Mouse (Mus musculus) ES-E14 (cell line): Measurements from ENCODE around the gene Cldn5. TPM values are rescaled to one million over a fixed set of nuclear protein-coding genes. Genes with fewer than 3 reads are reported as not detected.

ENCODE experiments used
- DNase-seq: peaks from one replicate; pipeline ENCODE4 v3.0.0-alpha.2; 2013; ENCODE audit warnings: low read depth, low spot score
- H3K27ac ChIP-seq: 2 replicates; pipeline ENCODE4 v1.5.1; 2012; ENCODE audit warnings: low read depth, mild to moderate bottlenecking, low read length, moderate library complexity, mixed read lengths; ENCODE audit not compliant: poor library complexity, insufficient read depth, severe bottlenecking
- H3K36me3 ChIP-seq: 2 replicates; pipeline ENCODE4 v1.6.1; 2012; ENCODE audit warnings: mild to moderate bottlenecking, low read length, moderate library complexity, mixed read lengths; ENCODE audit not compliant: control insufficient read depth, poor library complexity, insufficient read depth, severe bottlenecking
- H3K4me1 ChIP-seq, 2 experiments: fragments of 150-350 bp in 1 of 2; sonication (generic) in 1 of 2; 2 replicates each; pipeline ENCODE4 v1.6.1; 2012; ENCODE audit warnings: low read length in 2 of 2, mild to moderate bottlenecking in 1 of 2, mixed read lengths in 1 of 2; ENCODE audit not compliant: control insufficient read depth in 2 of 2, insufficient read depth in 2 of 2, poor library complexity in 1 of 2
- H3K4me3 ChIP-seq, 2 experiments: fragments of 150-350 bp in 1 of 2; sonication (generic) in 1 of 2; 2 replicates each; pipeline ENCODE4 v1.5.1; 2012; ENCODE audit warnings: low read length in 2 of 2, low read depth in 1 of 2, mild to moderate bottlenecking in 1 of 2, mixed read lengths in 1 of 2; ENCODE audit not compliant: insufficient read depth in 1 of 2, poor library complexity in 1 of 2, severe bottlenecking in 1 of 2
- H3K9ac ChIP-seq: 2 replicates; pipeline ENCODE4 v1.6.1; 2012; ENCODE audit warnings: low read depth, mild to moderate bottlenecking, low read length, mixed read lengths; ENCODE audit not compliant: poor library complexity, insufficient read depth, severe bottlenecking
- H3K9me3 ChIP-seq: fragments of 150-350 bp; sonication (generic); 2 replicates; pipeline ENCODE4 v1.6.1; 2012; ENCODE audit warnings: low read depth, mild to moderate bottlenecking, low read length; ENCODE audit not compliant: control insufficient read depth, insufficient read depth
- CHD2 ChIP-seq: IDR thresholded peaks from 2 replicates; pipeline ENCODE4 v1.6.1; 2014; ENCODE audit warnings: mild to moderate bottlenecking, low read depth, low read length, inconsistent platforms
- HCFC1 ChIP-seq: IDR thresholded peaks from 2 replicates; pipeline ENCODE4 v1.6.1; 2012; ENCODE audit warnings: low read length, inconsistent platforms, borderline replicate concordance; ENCODE audit not compliant: insufficient read depth
- MAFK ChIP-seq: IDR thresholded peaks from 2 replicates; pipeline ENCODE4 v1.6.1; 2014; ENCODE audit warnings: mild to moderate bottlenecking, low read depth, low read length, inconsistent platforms; ENCODE audit not compliant: insufficient read depth
- ZC3H11A ChIP-seq: IDR thresholded peaks from 2 replicates; pipeline ENCODE4 v1.6.1; 2012; ENCODE audit warnings: low read depth, mild to moderate bottlenecking, inconsistent platforms, low read length, borderline replicate concordance
- ZNF384 ChIP-seq: IDR thresholded peaks from 2 replicates; pipeline ENCODE4 v1.6.1; 2012; ENCODE audit warnings: low read depth, low read length, inconsistent platforms
- in situ Hi-C, 2 experiments: fragments of 600-800 bp; cut with MboI; formaldehyde crosslinking; loops; one replicate each; pipeline ENCODE4 v1.15.1; 2025; ENCODE audit warnings: low sequenced_read_pairs in 2 of 2, inconsistent platforms in 1 of 2; ENCODE audit not compliant: unreplicated experiment in 2 of 2
- total RNA-seq: library from RNA; depleted of rRNA; stranded (reverse); fragments of 300-350 nt; gene quantifications from 2 replicates; pipeline ENCODE4 v1.2.3, GENCODE M21; 2012

Cldn5 gene
- total RNA-seq, 1 experiment: 2.5 TPM

GRCm38 (mm10) chr16:18788627-18789406 lies 12.2 kb downstream of the Cldn5 start:
- Histone ChIP-seq H3K4me1 (peaks cover 0 to 10% of the 10 kb centered on the region in 2 experiments; a peak in 1 of 4 replicates), H3K9me3 (no peaks in the 10 kb centered on the region), H3K4me3 (no peak overlapping the region), H3K9ac (no peak overlapping the region), H3K27ac (no peak overlapping the region), H3K36me3 (peaks cover 46% of the 10 kb centered on the region)
- TF ChIP-seq CHD2 (no peak), HCFC1 (no peak), MAFK (no peak), ZNF384 (no peak), ZC3H11A (no peak)
- in situ Hi-C loops: no loop called here
- no peak for DNase-seq

- in situ Hi-C loops: loop anchor here (10.0 kb wide), 1 partner anchor 101 kb away; no protein-coding TSS in a partner anchor
- H3K9me3 ChIP-seq: no peaks in the 10 kb centered on the region
- H3K27ac ChIP-seq: no peak overlapping the region
- peaks cover 57% of the 10 kb centered on the region for H3K36me3 ChIP-seq
- no peak for DNase-seq
- H3K4me3 ChIP-seq: no peak overlapping the region
- no peaks in the 10 kb centered on the region for H3K4me1 ChIP-seq
- no peak overlapping the region for H3K9ac ChIP-seq
- TF ChIP-seq HCFC1 (no peak), CHD2 (no peak), ZC3H11A (no peak), ZNF384 (no peak), MAFK (no peak)
These were observed 18.7 kb downstream of the Cldn5 start for GRCm38 (mm10) chr16:18795223-18795899.

- DNase-seq: no peak
- TF ChIP-seq CHD2 (no peak), HCFC1 (no peak), MAFK (no peak), ZNF384 (no peak), ZC3H11A (no peak)
- no peak overlapping the region for H3K4me3 ChIP-seq
- no peaks in the 10 kb centered on the region for H3K9me3 ChIP-seq
- H3K4me1 ChIP-seq: no peaks in the 10 kb centered on the region
- peaks cover 60% of the 10 kb centered on the region for H3K36me3 ChIP-seq
- in situ Hi-C loops: loop anchor here (10.0 kb wide), 1 partner anchor 102 kb away; no protein-coding TSS in a partner anchor
- no peak overlapping the region for H3K27ac ChIP-seq
- H3K9ac ChIP-seq: no peak overlapping the region
These were observed 20.0 kb downstream of the Cldn5 start for GRCm38 (mm10) chr16:18796645-18797044.

DNA sequence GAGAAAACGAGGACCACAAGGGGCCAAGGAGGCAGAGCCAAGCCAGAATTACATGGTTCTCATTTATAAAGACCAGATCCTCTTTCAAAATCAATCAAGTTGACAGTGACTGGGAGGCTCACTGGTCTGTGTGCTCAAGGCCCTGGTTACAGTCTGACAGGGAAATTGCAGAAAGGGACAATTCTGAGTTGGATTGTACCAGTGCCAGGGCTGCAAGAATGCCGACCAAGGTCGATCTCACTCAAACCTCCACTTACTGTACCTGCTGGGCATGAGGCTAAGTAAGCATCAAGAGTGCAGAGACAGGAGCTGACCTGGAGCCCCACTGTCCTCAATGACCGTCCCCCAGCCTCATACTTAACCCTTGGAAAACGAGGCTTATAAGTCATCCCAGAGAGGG lies 21.5 kb downstream of the Cldn5 start:
- no peak for TF ChIP-seq MAFK
- no peak for TF ChIP-seq HCFC1
- TF ChIP-seq ZNF384: no peak
- TF ChIP-seq CHD2: no peak
- TF ChIP-seq ZC3H11A: no peak
- in situ Hi-C loops: loop anchor here (10.0 kb wide), 1 partner anchor 103 kb away; no protein-coding TSS in a partner anchor
- peaks cover 53% of the 10 kb centered on the region for H3K36me3 ChIP-seq

More for the DNA sequence above, 21.5 kb downstream of the Cldn5 start:
- Histone ChIP-seq H3K27ac (no peak overlapping the region), H3K9me3 (no peaks in the 10 kb centered on the region), H3K4me3 (no peak overlapping the region), H3K9ac (no peak overlapping the region), H3K4me1 (no peaks in the 10 kb centered on the region)
- DNase-seq: no peak
